Comparison of ENCODE assay signal across 8 mouse cellular contexts in genomic region chr4:128712136-128712655, GRCm38 (mm10). TPM values are rescaled to one million over a fixed set of nuclear protein-coding genes. Genes with fewer than 3 reads are reported as not detected.
DNase-seq lines count a peak whose midpoint lies in the region; ATAC-seq and TF ChIP-seq lines count a peak whose summit lies in the region.

No protein-coding gene starts in this region.

- WGBS in heart, embryonic 16.5 days: 43% methylated on average over 13 of the region's 13 CpGs
- 30% methylated on average over 13 of the region's 13 CpGs for WGBS in forebrain, embryonic 11.5 days
- WGBS in limb, embryonic 15.5 days: 52% methylated on average over 13 of the region's 13 CpGs

- peak overlapping the region; percentile 52 for H3K4me3 ChIP-seq in heart, embryonic 16.5 days (ENCODE audit: low read length)
- H3K4me3 ChIP-seq in G1E (ENCODE audit: low read depth, low read length): peak overlapping the region; percentile 63; the same call in 1 of the 2 replicates
- H3K4me3 ChIP-seq in forebrain, embryonic 11.5 days (ENCODE audit: low read depth, low read length): peak overlapping the region; percentile 19
- peak overlapping the region; percentile 16 for H3K4me3 ChIP-seq in limb, embryonic 15.5 days

- no peaks in the 10 kb centered on the region for H3K36me3 ChIP-seq in heart, embryonic 16.5 days (ENCODE audit: control insufficient read depth, insufficient read depth)
- H3K36me3 ChIP-seq in G1E (replicated peaks): no peaks in the 10 kb centered on the region
- H3K36me3 ChIP-seq in forebrain, embryonic 11.5 days (ENCODE audit: control insufficient read depth, insufficient read depth, low read length): no peaks in the 10 kb centered on the region
- H3K36me3 ChIP-seq in limb, embryonic 15.5 days: peaks cover 3% of the 10 kb centered on the region; the same call in 1 of the 2 replicates

- DNase-seq in heart, postnatal 25 days (ENCODE audit: low spot score): no peak
- DNase-seq in G1E (ENCODE audit: low spot score): no peak
- peak; percentile 71 for DNase-seq in forebrain, embryonic 11.5 days (ENCODE audit: low spot score)
- no peak for DNase-seq in testis, postnatal 14 days (ENCODE audit: low spot score)
- DNase-seq in layer of hippocampus, adult 8-10 months (ENCODE audit: low spot score in 2 of 2): no peak
- no peak for DNase-seq in ovary, postnatal 10 days (ENCODE audit: low spot score)

- no peaks in the 10 kb centered on the region for H3K9me3 ChIP-seq in heart, embryonic 16.5 days (replicated peaks; ENCODE audit: control insufficient read depth, low read length)
- no peaks in the 10 kb centered on the region for H3K9me3 ChIP-seq in G1E (replicated peaks)
- no peaks in the 10 kb centered on the region for H3K9me3 ChIP-seq in forebrain, embryonic 11.5 days (ENCODE audit: control insufficient read depth, low read length)
- no peaks in the 10 kb centered on the region for H3K9me3 ChIP-seq in limb, embryonic 15.5 days

- H3K4me1 ChIP-seq in heart, embryonic 16.5 days (ENCODE audit: control insufficient read depth, insufficient read depth, low read length): peaks cover 16% of the 10 kb centered on the region
- peaks cover 17% of the 10 kb centered on the region for H3K4me1 ChIP-seq in G1E (ENCODE audit: insufficient read depth, low read depth, low read length)
- H3K4me1 ChIP-seq in forebrain, embryonic 11.5 days (replicated peaks; ENCODE audit: control insufficient read depth, insufficient read depth, low read length): peaks cover 44% of the 10 kb centered on the region
- H3K4me1 ChIP-seq in limb, embryonic 15.5 days: peaks cover 37% of the 10 kb centered on the region

- no peak overlapping the region for H3K27ac ChIP-seq in heart, embryonic 16.5 days (ENCODE audit: low read length)
- H3K27ac ChIP-seq in forebrain, embryonic 11.5 days (ENCODE audit: low read depth, low read length): 0 out of 2 replicates have a peak overlapping the region, but pooled peaks have one; percentile 37
- H3K27ac ChIP-seq in limb, embryonic 15.5 days: peak overlapping the region; percentile 59

- intact Hi-C loops in heart, postnatal 25 days (cut with DNase I): loop anchor here (5.0 kb wide), 1 partner anchor 45 kb away; the partner anchor contains the start of gene A3galt2

- no peak for ATAC-seq in heart, embryonic 16.5 days (replicated peaks; ENCODE audit: extremely low read depth, insufficient read depth, low FRiP score)
- no peak for ATAC-seq in G1E (ENCODE audit: extremely low read depth, insufficient number of reproducible peaks, low FRiP score, poor library complexity, severe bottlenecking)
- no peak for ATAC-seq in forebrain, embryonic 11.5 days (replicated peaks; ENCODE audit: low FRiP score)
- no peak for ATAC-seq in limb, embryonic 15.5 days (ENCODE audit: insufficient number of reproducible peaks, low FRiP score, low TSS enrichment, low read depth)

- TF ChIP-seq CTCF in G1E (IDR thresholded peaks at IDR 0.05; ENCODE audit: low read depth, low read length): no peak

- peak overlapping the region; percentile 77 for H3K4me2 ChIP-seq in heart, embryonic 16.5 days (ENCODE audit: low read depth, low read length)
- H3K4me2 ChIP-seq in forebrain, embryonic 11.5 days (ENCODE audit: low read depth, low read length, severe bottlenecking): peak overlapping the region; percentile 37
- H3K4me2 ChIP-seq in limb, embryonic 15.5 days: peak overlapping the region; percentile 38

- peaks cover 21% of the 10 kb centered on the region for H3K27me3 ChIP-seq in heart, embryonic 16.5 days (ENCODE audit: control insufficient read depth, insufficient read depth, low read length)
- peaks cover 68% of the 10 kb centered on the region for H3K27me3 ChIP-seq in G1E (ENCODE audit: insufficient read depth, low read length)
- H3K27me3 ChIP-seq in forebrain, embryonic 11.5 days (ENCODE audit: control insufficient read depth, insufficient read depth, low read length): no peaks in the 10 kb centered on the region
- H3K27me3 ChIP-seq in limb, embryonic 15.5 days: no peaks in the 10 kb centered on the region

- peak overlapping the region; percentile 53 for H3K9ac ChIP-seq in heart, embryonic 16.5 days (ENCODE audit: low read length)
- peak overlapping the region; percentile 47 for H3K9ac ChIP-seq in forebrain, embryonic 11.5 days (ENCODE audit: low read length)
- H3K9ac ChIP-seq in limb, embryonic 15.5 days: no peak overlapping the region

RNA-seq across cellular contexts. Expression of gene A3galt2, which starts 43.0 kb away (rescaled TPM):
- 0.04 and 0.11 TPM in 2 replicates for polyA plus RNA-seq in heart, embryonic 16.5 days (2015; fragmentation: Nextera tagmentation; extraction: Ambion mirVana)
- under 1 TPM in 1 of 2 experiments, not detected in 1; 0.14 TPM for total RNA-seq in heart, postnatal 25 days (2021)
- total RNA-seq in G1E (2014; fragmentation: Nextera tagmentation) (not detected in 2 replicates), G1E (2017) (0.12 and 0.16 TPM in 2 replicates)
- not detected in 2 replicates for polyA plus RNA-seq in G1E (2012)
- polyA plus RNA-seq in forebrain, embryonic 11.5 days (2014; fragmentation: Nextera tagmentation; extraction: Ambion mirVana): 0.56 TPM in 2 replicates
- polyA plus RNA-seq in limb, embryonic 15.5 days (2015; fragmentation: Nextera tagmentation; extraction: Ambion mirVana): 0.24 and 0.25 TPM in 2 replicates
- total RNA-seq in layer of hippocampus, adult 8-10 months (2022): under 1 TPM; 0.13 to 0.53 (median 0.22) TPM

RNA-seq across cellular contexts. Expression of gene Phc2, which starts 57.7 kb away (rescaled TPM):
- polyA plus RNA-seq in heart, embryonic 16.5 days (2015; fragmentation: Nextera tagmentation; extraction: Ambion mirVana): 7.5 and 11.0 TPM in 2 replicates
- total RNA-seq in heart, postnatal 25 days (2021): 10 to 100 TPM; 36.1 to 48.5 TPM
- 58.8 and 63.5 TPM in 2 replicates for total RNA-seq in G1E (2014; fragmentation: Nextera tagmentation)
- total RNA-seq in G1E (2017): 16.2 and 17.5 TPM in 2 replicates
- polyA plus RNA-seq in G1E (2012): 121 and 131 TPM in 2 replicates
- polyA plus RNA-seq in forebrain, embryonic 11.5 days (2014; fragmentation: Nextera tagmentation; extraction: Ambion mirVana): 133 and 144 TPM in 2 replicates
- polyA plus RNA-seq in limb, embryonic 15.5 days (2015; fragmentation: Nextera tagmentation; extraction: Ambion mirVana): 33.1 and 40.7 TPM in 2 replicates
- 10 to 100 TPM; 87.3 to 94.0 (median 91.6) TPM for total RNA-seq in layer of hippocampus, adult 8-10 months (2022)
